Mouse (Mus musculus) myocyte (in vitro differentiated cells): Measurements from ENCODE around the gene Sdhb.

Experiments used
- CEBPB ChIP-seq: IDR thresholded peaks from 2 replicates; pipeline ENCODE4 v1.6.1; 2011; ENCODE audit warnings: mild to moderate bottlenecking, moderate library complexity; ENCODE audit not compliant: poor library complexity, insufficient read depth, severe bottlenecking
- E2F4 ChIP-seq: IDR thresholded peaks from one replicate; pipeline ENCODE4 v1.6.1; 2011; ENCODE audit warnings: mild to moderate bottlenecking, control low read depth, moderate library complexity; ENCODE audit not compliant: insufficient read depth
- MAX ChIP-seq: IDR thresholded peaks from one replicate; pipeline ENCODE4 v1.6.1; 2011; ENCODE audit warnings: low read depth, mild to moderate bottlenecking, control low read depth
- MYOD1 ChIP-seq, 3 experiments: IDR thresholded peaks; one replicate each; pipeline ENCODE4 v1.6.1; 2011; ENCODE audit warnings: control low read depth in 2 of 3, low read depth in 2 of 3, mild to moderate bottlenecking in 2 of 3, moderate library complexity in 1 of 3; ENCODE audit not compliant: insufficient read length in 2 of 3, control insufficient read depth in 1 of 3
- MYOG ChIP-seq, 3 experiments: IDR thresholded peaks; one replicate each; pipeline ENCODE4 v1.6.1; 2011; ENCODE audit warnings: control low read depth in 2 of 3, low read depth in 2 of 3, mild to moderate bottlenecking in 2 of 3; ENCODE audit not compliant: insufficient read length in 2 of 3, control insufficient read depth in 1 of 3, insufficient read depth in 1 of 3
- POLR2A ChIP-seq: IDR thresholded peaks from one replicate; pipeline ENCODE4 v1.6.1; 2011; ENCODE audit warnings: low read depth, mild to moderate bottlenecking, control low read depth, moderate library complexity; ENCODE audit not compliant: insufficient read length
- POLR2AphosphoS2 ChIP-seq: IDR thresholded peaks from one replicate; pipeline ENCODE4 v1.6.1; 2011; ENCODE audit warnings: low read depth, control low read depth; ENCODE audit not compliant: insufficient read length
- REST ChIP-seq: IDR thresholded peaks from one replicate; pipeline ENCODE4 v1.6.1; 2011; ENCODE audit warnings: mild to moderate bottlenecking, control low read depth, moderate library complexity; ENCODE audit not compliant: insufficient read depth, insufficient read length
- TCF12 ChIP-seq: IDR thresholded peaks from one replicate; pipeline ENCODE4 v1.6.1; 2011; ENCODE audit warnings: mild to moderate bottlenecking, control low read depth; ENCODE audit not compliant: poor library complexity, insufficient read depth, severe bottlenecking
- TCF3 ChIP-seq: IDR thresholded peaks from one replicate; pipeline ENCODE4 v1.6.1; 2011; ENCODE audit warnings: low read depth, control low read depth; ENCODE audit not compliant: insufficient read length
- USF1 ChIP-seq: IDR thresholded peaks from one replicate; pipeline ENCODE4 v1.6.1; 2011; ENCODE audit warnings: low read depth, mild to moderate bottlenecking, control low read depth, moderate library complexity

DNA sequence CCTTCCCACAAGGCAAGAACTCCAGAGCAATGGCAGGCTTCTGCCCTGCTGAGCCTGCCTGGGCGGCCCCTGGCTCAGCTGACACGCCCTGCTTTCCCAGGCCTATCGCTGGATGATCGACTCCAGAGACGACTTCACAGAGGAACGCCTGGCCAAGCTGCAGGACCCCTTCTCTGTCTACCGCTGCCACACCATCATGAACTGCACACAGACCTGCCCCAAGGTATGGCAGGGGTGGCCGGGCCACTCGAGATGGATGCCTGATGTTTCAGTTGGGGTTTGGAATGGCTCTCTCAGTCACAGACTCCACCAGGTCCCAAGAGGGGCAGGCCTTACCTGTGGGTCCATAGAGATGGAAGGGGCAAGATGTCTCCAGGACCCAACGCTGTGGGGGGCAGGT lies 16.3 kb downstream of the Sdhb start:
- TF ChIP-seq POLR2A (no peak), E2F4 (no peak), MYOD1 (IDR thresholded peaks at IDR 0.05; ENCODE audit: control insufficient read depth in 1 of 3, insufficient read length in 2 of 3, low read depth in 2 of 3) (no peak), TCF12 (no peak), USF1 (no peak), MAX (no peak), CEBPB (no peak), MYOG (IDR thresholded peaks at IDR 0.05; ENCODE audit: control insufficient read depth in 1 of 3, insufficient read depth in 1 of 3, insufficient read length in 2 of 3, low read depth in 2 of 3) (no peak), REST (no peak), POLR2AphosphoS2 (no peak), TCF3 (no peak)
